Mouse (Mus musculus): ENCODE data around the gene Pdzrn4. TPM values are rescaled to one million over a fixed set of nuclear protein-coding genes. Genes with fewer than 3 reads are reported as not detected.

Pdzrn4 gene
- polyA plus RNA-seq, 1 experiment from 2014 or later: 13.5 TPM

DNA sequence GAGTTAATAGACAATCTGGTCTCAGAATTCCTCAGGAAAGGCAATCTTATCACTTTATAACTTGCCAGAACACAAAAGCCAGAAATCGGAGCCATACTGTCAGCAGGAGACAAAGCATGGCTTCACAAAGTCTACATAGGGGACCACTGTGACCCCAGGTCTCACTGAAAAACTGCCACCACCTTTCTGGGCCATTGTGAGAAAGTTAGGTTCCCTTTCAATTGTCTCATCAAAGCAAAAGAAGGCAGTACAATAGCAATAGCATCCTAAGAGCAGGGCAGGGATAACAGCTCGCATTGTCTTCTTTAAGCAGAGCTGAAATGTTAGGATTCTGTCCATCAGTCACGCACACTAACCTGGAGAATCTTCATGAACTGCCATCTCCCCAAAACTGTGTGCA, 216.5 kb downstream of the Pdzrn4 start:
- no peak overlapping the region for H3K27ac ChIP-seq (ENCODE audit: low read depth, low read length)

DNA sequence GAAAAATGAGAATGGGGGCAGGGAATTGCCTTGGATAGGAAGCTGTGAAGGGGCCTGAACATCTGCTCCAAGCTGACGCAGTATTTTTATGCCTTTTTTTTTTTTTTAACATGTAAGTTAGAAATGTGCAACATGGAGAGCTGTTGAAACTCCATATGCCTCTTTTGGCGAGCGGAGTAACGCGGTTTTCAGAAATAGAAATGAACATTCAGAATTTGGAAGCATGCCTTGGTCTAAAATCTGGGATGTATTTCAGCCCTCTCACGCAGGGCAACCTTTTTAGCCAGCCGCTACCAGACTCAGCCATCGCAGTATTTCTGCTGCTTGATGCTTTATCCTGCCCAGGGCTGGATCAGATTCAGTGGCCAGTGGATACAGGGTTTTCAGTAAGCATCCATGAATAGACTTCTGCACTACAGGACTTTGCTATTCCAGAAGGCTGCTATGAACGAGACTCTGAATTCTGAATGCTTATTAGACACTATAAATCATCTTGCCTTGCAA, 225.1 kb downstream of the Pdzrn4 start:
- peak; percentile 82; the same call in 1 of the 2 replicates for ATAC-seq
- H3K4me3 ChIP-seq (ENCODE audit: low read depth, low read length): no peak overlapping the region
- no peaks in the 10 kb centered on the region for H3K36me3 ChIP-seq (ENCODE audit: control insufficient read depth, insufficient read depth, low read length)
- peaks cover 9% of the 10 kb centered on the region for H3K4me1 ChIP-seq (ENCODE audit: control insufficient read depth, insufficient read depth, low read length)
- 55% methylated on average over 9 of the region's 9 CpGs for WGBS
- no peak overlapping the region for H3K4me2 ChIP-seq (ENCODE audit: low read length)
- H3K27ac ChIP-seq (ENCODE audit: low read depth, low read length): peak overlapping the region; percentile 50
- H3K9me3 ChIP-seq (replicated peaks; ENCODE audit: control insufficient read depth, low read length): no peaks in the 10 kb centered on the region
- no peaks in the 10 kb centered on the region for H3K27me3 ChIP-seq (replicated peaks; ENCODE audit: control insufficient read depth, insufficient read depth, low read length)
- no peak overlapping the region for H3K9ac ChIP-seq (ENCODE audit: low read length)
- DNase-seq (ENCODE audit: low spot score): peak; percentile 80

More for the DNA sequence above, 216.5 kb downstream of the Pdzrn4 start:
- DNase-seq (ENCODE audit: low spot score) (no peak), ATAC-seq (no peak)
- Histone ChIP-seq H3K4me1 (ENCODE audit: control insufficient read depth, insufficient read depth, low read length) (no peaks in the 10 kb centered on the region), H3K9ac (ENCODE audit: low read length) (no peak overlapping the region), H3K9me3 (replicated peaks; ENCODE audit: control insufficient read depth, low read length) (no peaks in the 10 kb centered on the region), H3K4me3 (ENCODE audit: low read depth, low read length) (no peak overlapping the region), H3K36me3 (ENCODE audit: control insufficient read depth, insufficient read depth, low read length) (no peaks in the 10 kb centered on the region), H3K4me2 (ENCODE audit: low read length) (no peak overlapping the region), H3K27me3 (replicated peaks; ENCODE audit: control insufficient read depth, insufficient read depth, low read length) (no peaks in the 10 kb centered on the region)
- 90% methylated on average over 3 of the region's 3 CpGs for WGBS

DNA sequence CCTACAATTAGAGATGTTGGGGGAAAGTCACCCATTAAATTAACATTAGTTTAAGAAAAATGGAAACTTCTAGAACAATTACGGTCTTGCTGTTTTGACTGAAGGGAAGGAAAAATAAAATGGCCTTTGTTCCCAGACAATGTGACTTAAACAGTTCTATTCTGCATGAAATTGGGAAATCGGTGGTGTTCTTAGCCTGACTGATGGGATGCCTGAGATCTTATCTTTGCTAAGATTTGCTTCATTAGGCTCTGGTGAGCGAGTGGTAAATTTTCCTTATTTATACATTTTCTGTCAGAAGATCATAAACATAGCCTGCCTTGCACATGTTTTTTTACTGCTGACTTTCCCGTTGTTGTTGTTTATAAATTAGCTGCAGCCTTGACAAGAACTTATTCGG, 225.6 kb downstream of the Pdzrn4 start:
- Histone ChIP-seq H3K9ac (ENCODE audit: low read length) (no peak overlapping the region), H3K9me3 (replicated peaks; ENCODE audit: control insufficient read depth, low read length) (no peaks in the 10 kb centered on the region), H3K4me3 (ENCODE audit: low read depth, low read length) (no peak overlapping the region), H3K27me3 (replicated peaks; ENCODE audit: control insufficient read depth, insufficient read depth, low read length) (no peaks in the 10 kb centered on the region), H3K4me1 (ENCODE audit: control insufficient read depth, insufficient read depth, low read length) (peaks cover 9% of the 10 kb centered on the region), H3K27ac (ENCODE audit: low read depth, low read length) (peak overlapping the region; percentile 50; the same call in 1 of the 2 replicates), H3K4me2 (ENCODE audit: low read length) (no peak overlapping the region), H3K36me3 (ENCODE audit: control insufficient read depth, insufficient read depth, low read length) (no peaks in the 10 kb centered on the region)
- no peak for ATAC-seq
- WGBS: 61% methylated on average over 5 of the region's 5 CpGs
- peak; percentile 22 for DNase-seq (ENCODE audit: low spot score)

DNA sequence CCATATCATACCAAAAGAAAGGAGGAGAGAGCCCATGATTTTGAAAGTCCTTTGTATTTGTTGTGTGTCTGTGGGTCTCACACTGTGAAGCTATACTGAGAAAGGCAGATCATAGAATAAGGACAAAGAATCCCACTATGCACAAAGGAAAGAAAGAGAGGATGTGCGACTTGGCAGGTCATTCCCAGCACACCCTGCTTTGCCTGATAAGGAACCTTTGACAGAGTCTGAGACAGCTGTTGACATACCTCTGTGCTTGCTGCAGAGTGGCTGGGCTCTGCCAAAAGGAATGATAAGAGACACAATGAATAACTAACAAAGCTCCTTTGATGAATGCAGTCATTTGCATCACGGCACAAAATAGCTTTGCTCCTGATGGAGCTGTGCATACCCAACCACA, 232.5 kb downstream of the Pdzrn4 start:
- Histone ChIP-seq H3K27me3 (replicated peaks; ENCODE audit: control insufficient read depth, insufficient read depth, low read length) (no peaks in the 10 kb centered on the region), H3K36me3 (ENCODE audit: control insufficient read depth, insufficient read depth, low read length) (no peaks in the 10 kb centered on the region), H3K9me3 (replicated peaks; ENCODE audit: control insufficient read depth, low read length) (no peaks in the 10 kb centered on the region), H3K4me1 (ENCODE audit: control insufficient read depth, insufficient read depth, low read length) (no peaks in the 10 kb centered on the region), H3K9ac (ENCODE audit: low read length) (no peak overlapping the region), H3K4me3 (ENCODE audit: low read depth, low read length) (no peak overlapping the region), H3K27ac (ENCODE audit: low read depth, low read length) (no peak overlapping the region), H3K4me2 (ENCODE audit: low read length) (no peak overlapping the region)
- DNase-seq (ENCODE audit: low spot score) (no peak), ATAC-seq (no peak)
- 29% methylated on average over 2 of the region's 2 CpGs for WGBS

DNA sequence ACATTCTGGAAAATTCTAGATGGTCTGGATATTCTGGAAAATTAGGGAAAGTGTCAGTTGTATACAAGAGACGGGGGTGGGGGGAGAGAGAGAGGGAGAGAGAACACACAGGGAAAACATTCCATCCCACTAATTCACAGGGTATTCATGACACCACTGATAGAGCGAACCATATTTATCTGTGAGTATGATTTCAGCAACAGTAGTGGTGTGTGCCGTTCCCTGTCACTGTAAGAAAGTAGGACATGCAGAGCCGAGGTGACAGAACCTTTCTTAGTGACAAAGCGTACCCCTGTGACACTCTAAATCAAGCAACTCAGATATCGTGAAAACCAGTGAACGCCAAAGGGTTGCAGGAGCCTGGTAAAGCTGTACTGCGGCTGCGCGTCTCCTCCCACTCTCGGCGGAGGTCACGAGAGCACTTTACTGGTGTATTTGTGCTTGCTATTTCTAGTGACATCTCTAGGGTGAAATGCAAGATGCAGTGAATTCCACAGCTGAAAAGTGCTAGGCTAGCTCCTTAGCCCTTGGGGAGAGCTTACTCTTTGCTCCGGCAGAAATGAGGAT, 237.4 kb downstream of the Pdzrn4 start:
- DNase-seq (ENCODE audit: low spot score) (no peak), ATAC-seq (no peak)
- Histone ChIP-seq H3K9me3 (replicated peaks; ENCODE audit: control insufficient read depth, low read length) (no peaks in the 10 kb centered on the region), H3K27me3 (replicated peaks; ENCODE audit: control insufficient read depth, insufficient read depth, low read length) (no peaks in the 10 kb centered on the region), H3K4me2 (ENCODE audit: low read length) (no peak overlapping the region), H3K9ac (ENCODE audit: low read length) (no peak overlapping the region), H3K4me3 (ENCODE audit: low read depth, low read length) (no peak overlapping the region), H3K36me3 (ENCODE audit: control insufficient read depth, insufficient read depth, low read length) (no peaks in the 10 kb centered on the region), H3K4me1 (ENCODE audit: control insufficient read depth, insufficient read depth, low read length) (no peaks in the 10 kb centered on the region), H3K27ac (ENCODE audit: low read depth, low read length) (no peak overlapping the region)
- 91% methylated on average over 14 of the region's 14 CpGs for WGBS

DNA sequence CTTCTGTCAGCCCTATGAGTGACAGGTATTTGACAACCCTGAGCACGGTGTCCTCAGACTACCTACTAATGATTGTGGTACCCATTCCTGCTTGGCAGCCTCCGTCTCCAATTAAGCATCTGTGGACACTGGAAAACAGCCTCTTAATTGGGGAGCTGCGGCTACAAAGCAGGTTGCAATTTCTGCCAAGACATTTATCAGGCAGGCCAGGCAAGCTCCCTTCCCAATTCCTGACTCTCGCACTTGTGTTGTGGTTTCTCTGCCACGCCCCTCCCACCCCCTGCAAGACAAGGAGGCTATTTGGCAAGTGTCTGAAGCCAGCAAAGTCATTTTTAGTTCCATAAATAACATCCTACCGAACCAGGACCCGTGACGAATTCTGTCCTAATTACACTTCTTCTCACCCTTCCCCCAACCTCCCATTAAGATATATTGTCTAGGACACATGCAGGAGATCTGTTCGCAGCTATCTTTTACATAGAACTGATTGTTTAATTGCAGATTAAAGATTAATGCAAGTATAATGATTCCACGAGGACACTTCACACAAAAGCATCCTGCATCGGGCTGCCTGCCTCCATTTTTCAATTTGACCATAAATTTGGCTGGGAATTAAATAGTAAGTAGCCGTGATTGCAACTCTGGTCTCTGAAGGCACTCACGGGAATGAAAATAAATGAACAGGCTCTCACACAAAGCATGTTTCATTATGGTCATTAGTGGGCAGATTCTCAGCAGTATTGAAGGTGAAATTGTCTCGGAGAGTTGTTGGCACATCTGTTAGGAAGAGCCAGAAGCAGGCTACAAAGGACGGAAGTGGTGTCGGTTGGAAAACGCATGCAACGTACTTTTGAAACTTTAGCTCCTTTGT, 243.8 kb downstream of the Pdzrn4 start:
- peaks cover 7% of the 10 kb centered on the region for H3K4me1 ChIP-seq (ENCODE audit: control insufficient read depth, insufficient read depth, low read length)
- 19% methylated on average over 18 of the region's 18 CpGs for WGBS
- DNase-seq (ENCODE audit: low spot score) (peak; percentile 89), ATAC-seq (peak; percentile 90)
- no peaks in the 10 kb centered on the region for H3K36me3 ChIP-seq (ENCODE audit: control insufficient read depth, insufficient read depth, low read length)
- no peak overlapping the region for H3K4me3 ChIP-seq (ENCODE audit: low read depth, low read length)
- peak overlapping the region; percentile 30; the same call in 1 of the 2 replicates for H3K4me2 ChIP-seq (ENCODE audit: low read length)
- no peaks in the 10 kb centered on the region for H3K9me3 ChIP-seq (replicated peaks; ENCODE audit: control insufficient read depth, low read length)
- H3K27me3 ChIP-seq (replicated peaks; ENCODE audit: control insufficient read depth, insufficient read depth, low read length): no peaks in the 10 kb centered on the region
- no peak overlapping the region for H3K9ac ChIP-seq (ENCODE audit: low read length)
- no peak overlapping the region for H3K27ac ChIP-seq (ENCODE audit: low read depth, low read length)

DNA sequence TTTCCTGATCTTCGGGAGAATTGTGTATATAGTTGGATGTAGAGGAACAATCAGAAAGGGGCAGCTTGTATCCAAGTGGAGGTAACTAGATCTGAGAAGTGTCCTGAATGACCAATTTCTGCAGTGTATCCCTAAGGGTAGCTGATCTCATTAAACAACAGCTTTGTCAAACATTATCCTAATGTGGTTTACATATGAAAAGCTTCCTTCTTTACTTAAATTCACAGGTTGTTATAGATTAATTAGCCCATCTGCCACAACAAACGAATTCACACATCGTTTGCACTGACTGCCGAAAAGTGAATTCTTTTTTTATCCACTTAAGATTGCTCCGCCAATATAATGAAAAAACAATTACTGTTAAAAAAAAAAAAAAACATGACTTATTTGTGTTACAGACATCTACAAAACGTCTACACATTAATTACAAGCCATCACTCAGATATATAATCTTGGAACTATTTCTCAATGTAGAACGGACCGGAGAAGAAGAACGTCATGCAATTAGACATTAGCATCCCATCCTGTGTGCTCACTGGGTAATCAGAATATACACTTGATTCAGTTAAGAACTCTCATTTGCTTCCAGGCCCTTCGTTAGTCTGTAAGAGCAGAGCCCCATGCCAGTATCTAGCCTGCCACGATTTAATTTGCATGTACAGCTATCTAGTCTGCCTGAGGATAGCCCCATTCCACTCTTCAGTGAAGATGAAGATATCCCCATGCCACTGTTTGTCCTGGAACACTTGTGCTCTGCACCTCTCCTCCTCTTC, 274.8 kb downstream of the Pdzrn4 start:
- ATAC-seq: peak; percentile 52; the same call in 1 of the 2 replicates
- no peak overlapping the region for H3K27ac ChIP-seq (ENCODE audit: low read depth, low read length)
- no peak overlapping the region for H3K4me3 ChIP-seq (ENCODE audit: low read depth, low read length)
- no peaks in the 10 kb centered on the region for H3K36me3 ChIP-seq (ENCODE audit: control insufficient read depth, insufficient read depth, low read length)
- H3K4me2 ChIP-seq (ENCODE audit: low read length): no peak overlapping the region
- H3K4me1 ChIP-seq (ENCODE audit: control insufficient read depth, insufficient read depth, low read length): no peaks in the 10 kb centered on the region
- H3K9ac ChIP-seq (ENCODE audit: low read length): no peak overlapping the region
- 32% methylated on average over 11 of the region's 11 CpGs for WGBS
- no peaks in the 10 kb centered on the region for H3K9me3 ChIP-seq (replicated peaks; ENCODE audit: control insufficient read depth, low read length)
- H3K27me3 ChIP-seq (replicated peaks; ENCODE audit: control insufficient read depth, insufficient read depth, low read length): no peaks in the 10 kb centered on the region
- DNase-seq (ENCODE audit: low spot score): peak; percentile 63

DNA sequence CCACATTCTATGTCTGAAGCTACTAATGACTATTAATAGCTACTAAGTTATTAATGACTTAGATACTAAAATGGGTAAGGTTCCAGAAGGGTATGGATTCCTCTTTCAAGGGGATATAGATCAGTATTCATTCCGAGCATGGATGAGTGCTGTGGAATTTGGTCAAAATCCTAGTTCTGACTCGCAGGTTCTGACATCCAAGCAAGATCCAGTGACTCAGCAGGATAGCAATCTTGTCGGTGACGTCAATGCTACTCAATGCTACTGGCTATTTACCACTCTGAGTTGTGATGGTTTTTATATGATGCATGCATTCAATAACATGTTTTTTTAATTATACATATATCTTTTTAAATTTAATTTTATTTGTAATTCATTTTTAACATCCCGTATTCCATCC, 279.4 kb downstream of the Pdzrn4 start:
- 87% methylated on average over 5 of the region's 5 CpGs for whole genome bisulfite sequencing
- ATAC-seq: no peak
- Histone ChIP-seq H3K4me2 (ENCODE audit: low read length) (no peak overlapping the region), H3K4me1 (ENCODE audit: control insufficient read depth, insufficient read depth, low read length) (no peaks in the 10 kb centered on the region), H3K9me3 (replicated peaks; ENCODE audit: control insufficient read depth, low read length) (no peaks in the 10 kb centered on the region), H3K9ac (ENCODE audit: low read length) (no peak overlapping the region), H3K4me3 (ENCODE audit: low read depth, low read length) (no peak overlapping the region), H3K27me3 (replicated peaks; ENCODE audit: control insufficient read depth, insufficient read depth, low read length) (no peaks in the 10 kb centered on the region), H3K27ac (ENCODE audit: low read depth, low read length) (no peak overlapping the region), H3K36me3 (ENCODE audit: control insufficient read depth, insufficient read depth, low read length) (no peaks in the 10 kb centered on the region)
- no peak for DNase-seq (ENCODE audit: low spot score)

Measured in forebrain, embryonic 14.5 days (tissue).